ENCODE assay signal across 27 mouse cellular contexts in the genomic region with DNA sequence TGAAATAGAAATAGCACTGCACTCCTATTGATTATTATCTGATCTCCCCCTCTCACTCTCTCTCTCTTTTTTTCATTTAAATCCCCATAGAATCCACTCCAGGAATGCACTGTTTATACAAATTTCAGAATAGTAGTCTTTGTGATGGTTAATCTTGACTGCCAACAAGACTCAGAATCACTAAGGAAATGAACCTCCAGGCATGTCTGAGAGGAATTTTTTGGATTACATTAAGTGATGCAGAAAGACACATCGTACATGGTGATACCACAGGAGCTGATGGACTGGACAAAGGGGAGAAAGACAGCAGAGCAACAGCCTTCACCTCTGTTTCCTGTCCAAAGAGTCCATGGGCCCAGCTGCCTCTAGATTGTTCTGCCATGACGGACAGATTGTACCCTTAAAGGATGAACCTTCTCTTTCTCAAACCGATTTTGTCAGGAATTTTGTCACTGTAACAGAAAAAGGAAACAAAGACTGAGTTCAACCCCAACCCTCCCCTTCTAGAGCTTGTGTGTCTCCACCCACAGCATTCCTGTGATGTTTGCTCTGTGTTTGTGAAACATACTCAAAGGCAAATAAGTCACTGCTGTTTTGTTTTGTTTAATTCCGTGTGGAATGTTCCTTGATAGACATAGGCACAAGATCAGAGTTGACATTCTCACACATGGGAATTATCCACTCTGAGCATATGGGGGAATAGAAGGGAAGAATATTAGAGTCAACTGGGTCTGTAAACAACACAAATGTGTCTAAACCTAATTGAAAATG. TPM values are rescaled to one million over a fixed set of nuclear protein-coding genes. Genes with fewer than 3 reads are reported as not detected.
A peak's percentile ranks its signal among the peaks of the same experiment; 100 is the strongest.
DNase-seq lines count a peak whose midpoint lies in the region; ATAC-seq and TF ChIP-seq lines count a peak whose summit lies in the region.
"Had no signal": no experiment of that assay in that cellular context is flagged by ENCODE, and none has a peak within 500 bp of the region (broad histone marks: within the 10 kb centered on the region; RNA-seq: fewer than 3 reads in every experiment).

No protein-coding gene starts in this region.

- H3K4me1 ChIP-seq in kidney, postnatal 0 days (replicated peaks; ENCODE audit: insufficient read depth, low read length): no peaks in the 10 kb centered on the region
- H3K4me1 ChIP-seq in midbrain, embryonic 11.5 days (ENCODE audit: control insufficient read depth, insufficient read depth, low read length): no peaks in the 10 kb centered on the region
- H3K4me1 ChIP-seq in midbrain, embryonic 13.5 days (replicated peaks): 0 out of 2 replicates have a peak, but pooled peaks cover 2% of the 10 kb centered on the region
- H3K4me1 ChIP-seq in embryonic facial prominence, embryonic 13.5 days: peaks cover 6% of the 10 kb centered on the region; the same call in 1 of the 2 replicates
- no peaks in the 10 kb centered on the region for H3K4me1 ChIP-seq in intestine, embryonic 15.5 days (replicated peaks)
- H3K4me1 ChIP-seq: embryonic facial prominence, embryonic 15.5 days; forebrain, embryonic 13.5 days; heart, embryonic 15.5 days; hindbrain, embryonic 12.5 days; limb, embryonic 13.5 days; neural tube, embryonic 13.5 days; stomach, embryonic 15.5 days had no signal

- WGBS in kidney, postnatal 0 days: 50% methylated on average over 4 of the region's 4 CpGs
- 61% methylated on average over 4 of the region's 4 CpGs for WGBS in midbrain, embryonic 11.5 days
- 64% methylated on average over 4 of the region's 4 CpGs for WGBS in midbrain, embryonic 13.5 days
- WGBS in embryonic facial prominence, embryonic 13.5 days: 36% methylated on average over 4 of the region's 4 CpGs
- WGBS in intestine, embryonic 15.5 days: 48% methylated on average over 4 of the region's 4 CpGs

- no peak overlapping the region for H3K9ac ChIP-seq in kidney, postnatal 0 days (ENCODE audit: low read depth, low read length)
- H3K9ac ChIP-seq in midbrain, embryonic 11.5 days (ENCODE audit: low read length): no peak overlapping the region
- no peak overlapping the region for H3K9ac ChIP-seq in midbrain, embryonic 13.5 days (replicated peaks)
- H3K9ac ChIP-seq in embryonic facial prominence, embryonic 13.5 days: no peak overlapping the region
- no peak overlapping the region for H3K9ac ChIP-seq in intestine, embryonic 15.5 days
- H3K9ac ChIP-seq: embryonic facial prominence, embryonic 15.5 days; forebrain, embryonic 13.5 days; heart, embryonic 15.5 days; hindbrain, embryonic 12.5 days; limb, embryonic 13.5 days; neural tube, embryonic 13.5 days; stomach, embryonic 15.5 days had no signal

- TF ChIP-seq CTCF in kidney, postnatal 0 days (IDR thresholded peaks at IDR 0.05; ENCODE audit: low read depth): no peak

- H3K27ac ChIP-seq in kidney, postnatal 0 days: peak overlapping the region; percentile 64
- no peak overlapping the region for H3K27ac ChIP-seq in midbrain, embryonic 11.5 days (ENCODE audit: low read depth, low read length)
- no peak overlapping the region for H3K27ac ChIP-seq in midbrain, embryonic 13.5 days
- peak overlapping the region; percentile 36; the same call in 1 of the 2 replicates for H3K27ac ChIP-seq in embryonic facial prominence, embryonic 13.5 days
- H3K27ac ChIP-seq in intestine, embryonic 15.5 days: no peak overlapping the region
- H3K27ac ChIP-seq: embryonic facial prominence, embryonic 15.5 days; forebrain, embryonic 13.5 days; heart, embryonic 10.5 days; heart, embryonic 15.5 days; hindbrain, embryonic 12.5 days; hindbrain, postnatal 0 days; limb, embryonic 13.5 days; neural tube, embryonic 13.5 days; stomach, embryonic 15.5 days had no signal

- no peaks in the 10 kb centered on the region for H3K27me3 ChIP-seq in kidney, postnatal 0 days (ENCODE audit: insufficient read depth, low read length)
- H3K27me3 ChIP-seq in midbrain, embryonic 11.5 days (ENCODE audit: control insufficient read depth, insufficient read depth, low read length): no peaks in the 10 kb centered on the region
- no peaks in the 10 kb centered on the region for H3K27me3 ChIP-seq in midbrain, embryonic 13.5 days
- no peaks in the 10 kb centered on the region for H3K27me3 ChIP-seq in embryonic facial prominence, embryonic 13.5 days
- H3K27me3 ChIP-seq in intestine, embryonic 15.5 days (replicated peaks): no peaks in the 10 kb centered on the region
- H3K27me3 ChIP-seq: embryonic facial prominence, embryonic 15.5 days; forebrain, embryonic 13.5 days; heart, embryonic 15.5 days; hindbrain, embryonic 12.5 days; limb, embryonic 13.5 days; neural tube, embryonic 13.5 days; stomach, embryonic 15.5 days had no signal

- no peak for ATAC-seq in kidney, postnatal 0 days (replicated peaks; ENCODE audit: low FRiP score, low read depth)
- 0 out of 2 replicates have a peak, but pooled peaks have one; percentile 27 for ATAC-seq in midbrain, embryonic 11.5 days (ENCODE audit: low FRiP score)
- no peak for ATAC-seq in midbrain, embryonic 13.5 days
- no peak for ATAC-seq in embryonic facial prominence, embryonic 13.5 days (ENCODE audit: insufficient number of reproducible peaks, insufficient read depth, low FRiP score, low TSS enrichment, low read depth)
- ATAC-seq in intestine, embryonic 15.5 days: no peak
- ATAC-seq: forebrain, embryonic 13.5 days; hindbrain, postnatal 0 days; intestine, embryonic 16.5 days had no signal

- peak; percentile 73 for DNase-seq in kidney, postnatal 0 days (ENCODE audit: low spot score)
- no peak for DNase-seq in kidney, adult 8-10 months
- no peak for DNase-seq in midbrain, embryonic 11.5 days (ENCODE audit: low spot score, missing footprints)
- DNase-seq: adrenal gland, postnatal 10 days; B cell, adult 2 months; cerebellum, adult 9-10 months; cerebellum, postnatal 36 days; gastrocnemius, postnatal 14 days; heart, postnatal 36 days; kidney, postnatal 36 days; lung, postnatal 10 days; right cerebral cortex, postnatal 25 days had no signal

- H3K36me3 ChIP-seq in kidney, postnatal 0 days (ENCODE audit: insufficient read depth, low read length): no peaks in the 10 kb centered on the region
- no peaks in the 10 kb centered on the region for H3K36me3 ChIP-seq in midbrain, embryonic 11.5 days (ENCODE audit: control insufficient read depth, insufficient read depth, low read length)
- H3K36me3 ChIP-seq in midbrain, embryonic 13.5 days: no peaks in the 10 kb centered on the region
- H3K36me3 ChIP-seq in embryonic facial prominence, embryonic 13.5 days: no peaks in the 10 kb centered on the region
- no peaks in the 10 kb centered on the region for H3K36me3 ChIP-seq in intestine, embryonic 15.5 days
- H3K36me3 ChIP-seq: embryonic facial prominence, embryonic 15.5 days; heart, embryonic 10.5 days; heart, embryonic 15.5 days; hindbrain, embryonic 12.5 days; limb, embryonic 13.5 days; neural tube, embryonic 13.5 days; stomach, embryonic 15.5 days had no signal

- H3K9me3 ChIP-seq in kidney, postnatal 0 days (replicated peaks; ENCODE audit: low read length): no peaks in the 10 kb centered on the region
- no peaks in the 10 kb centered on the region for H3K9me3 ChIP-seq in midbrain, embryonic 11.5 days (ENCODE audit: control insufficient read depth, low read length)
- no peaks in the 10 kb centered on the region for H3K9me3 ChIP-seq in midbrain, embryonic 13.5 days
- no peaks in the 10 kb centered on the region for H3K9me3 ChIP-seq in embryonic facial prominence, embryonic 13.5 days
- no peaks in the 10 kb centered on the region for H3K9me3 ChIP-seq in intestine, embryonic 15.5 days
- H3K9me3 ChIP-seq: embryonic facial prominence, embryonic 15.5 days; forebrain, embryonic 13.5 days; heart, embryonic 10.5 days; heart, embryonic 15.5 days; hindbrain, embryonic 12.5 days; limb, embryonic 13.5 days; neural tube, embryonic 13.5 days; stomach, embryonic 15.5 days had no signal

- H3K4me3 ChIP-seq in kidney, postnatal 0 days (replicated peaks; ENCODE audit: low read depth, low read length): no peak overlapping the region
- H3K4me3 ChIP-seq in midbrain, embryonic 11.5 days (ENCODE audit: low read depth, low read length): no peak overlapping the region
- H3K4me3 ChIP-seq in midbrain, embryonic 13.5 days (replicated peaks): no peak overlapping the region
- no peak overlapping the region for H3K4me3 ChIP-seq in embryonic facial prominence, embryonic 13.5 days
- H3K4me3 ChIP-seq in intestine, embryonic 15.5 days (replicated peaks): no peak overlapping the region
- H3K4me3 ChIP-seq: embryonic facial prominence, embryonic 15.5 days; forebrain, embryonic 13.5 days; heart, embryonic 10.5 days; heart, embryonic 15.5 days; hindbrain, embryonic 12.5 days; limb, embryonic 13.5 days; neural tube, embryonic 13.5 days; stomach, embryonic 15.5 days had no signal

- H3K4me2 ChIP-seq in kidney, postnatal 0 days (ENCODE audit: low read length): no peak overlapping the region
- no peak overlapping the region for H3K4me2 ChIP-seq in midbrain, embryonic 11.5 days
- no peak overlapping the region for H3K4me2 ChIP-seq in midbrain, embryonic 13.5 days (replicated peaks)
- H3K4me2 ChIP-seq in embryonic facial prominence, embryonic 13.5 days: no peak overlapping the region
- H3K4me2 ChIP-seq in intestine, embryonic 15.5 days (replicated peaks): no peak overlapping the region
- H3K4me2 ChIP-seq: embryonic facial prominence, embryonic 15.5 days; forebrain, embryonic 13.5 days; heart, embryonic 15.5 days; hindbrain, embryonic 12.5 days; limb, embryonic 13.5 days; liver, embryonic 11.5 days; neural tube, embryonic 13.5 days; stomach, embryonic 15.5 days had no signal

RNA-seq across cellular contexts. Expression of gene Gm34302, which starts 59.1 kb away (rescaled TPM):
- 0.71 TPM in 1 of 2 replicates, not detected in the other for polyA plus RNA-seq in kidney, postnatal 0 days (2015; fragmentation: Nextera tagmentation; extraction: Ambion mirVana)
- not detected in 2 replicates for polyA plus RNA-seq in midbrain, embryonic 11.5 days (2014; fragmentation: Nextera tagmentation; extraction: Ambion mirVana)
- polyA plus RNA-seq in midbrain, embryonic 13.5 days (2015; fragmentation: Nextera tagmentation; extraction: Ambion mirVana): not detected in 2 replicates
- not detected in 2 replicates for polyA plus RNA-seq in embryonic facial prominence, embryonic 13.5 days (2015; fragmentation: Nextera tagmentation; extraction: Ambion mirVana)
- polyA plus RNA-seq in intestine, embryonic 15.5 days (2015; fragmentation: Nextera tagmentation; extraction: Ambion mirVana): not detected in 2 replicates
- polyA plus RNA-seq: embryonic facial prominence, embryonic 15.5 days; forebrain, embryonic 13.5 days; heart, embryonic 15.5 days; hindbrain, embryonic 12.5 days; hindbrain, postnatal 0 days; intestine, embryonic 16.5 days; limb, embryonic 13.5 days; liver, embryonic 11.5 days; liver, embryonic 16.5 days; neural tube, embryonic 13.5 days; stomach, embryonic 15.5 days had no signal

Comparison
In these comparisons a context has a peak if more than half of its experiments do, and no peak if none do; other contexts are left out.
1. H3K27ac ChIP-seq: peak in kidney, postnatal 0 days (single experiment) and embryonic facial prominence, embryonic 13.5 days (single experiment); none in midbrain, embryonic 11.5 days (single experiment), midbrain, embryonic 13.5 days (single experiment) and intestine, embryonic 15.5 days (single experiment).